Mouse (Mus musculus) gastrocnemius, postnatal 14 days (tissue): ENCODE measurements around the gene Zglp1. TPM values are rescaled to one million over a fixed set of nuclear protein-coding genes. Genes with fewer than 3 reads are reported as not detected.

Source experiments
- microRNA-seq, 2 experiments: library from miRNA; unstranded; fragments of <30 nt; microRNA quantifications; one replicate each; pipeline ENCODE4 v1.2.0; 2021
- total RNA-seq, 2 experiments: library from RNA; stranded (reverse); gene quantifications; 2 replicates each; pipeline ENCODE4 v1.2.3; 2021

Gene Zglp1
- total RNA-seq, 2 experiments from 2014 or later = not detected

Small RNAs within 50 kb of the gene (microRNA-seq; reads per million reads assigned to microRNA genes)
- gene Mir1900 (0 reads per million in 2 experiments), gene Mir7082 (0 to 0.32 reads per million in 2 experiments)

Other genes with a start within 250 kb of the Zglp1 start
- gene Rdh8, start 248.6 kb downstream of the Zglp1 start, total RNA-seq = under 1 TPM in 1 of 2 experiments, not detected in 1; 0.22 TPM
- 1 to 10 TPM; 3.3 to 3.4 TPM for gene A230050P20Rik, start 198.5 kb downstream of the Zglp1 start, total RNA-seq
- gene Angptl6, start 187.4 kb downstream of the Zglp1 start, total RNA-seq = 1 to 10 TPM; 3.5 to 4.1 TPM
- 10 to 100 TPM in 1 of 2 experiments, 1 to 10 TPM in 1; 9.7 to 11.9 TPM for gene Ppan, start 178.9 kb downstream of the Zglp1 start, total RNA-seq
- 100 to 1,000 TPM; 105 to 114 TPM for gene Eif3g, start 168.5 kb downstream of the Zglp1 start, total RNA-seq
- 10 to 100 TPM; 11.6 to 12.8 TPM for gene Dnmt1, start 107.2 kb downstream of the Zglp1 start, total RNA-seq
- gene S1pr2, start 90.3 kb downstream of the Zglp1 start, total RNA-seq = 1 to 10 TPM; 4.5 to 7.8 TPM
- gene Mrpl4, start 64.4 kb downstream of the Zglp1 start, total RNA-seq = 10 to 100 TPM; 50.8 to 54.9 TPM
- gene Icam1, start 51.1 kb downstream of the Zglp1 start, total RNA-seq = 1 to 10 TPM; 3.1 to 3.4 TPM
- gene Icam4, start 37.7 kb downstream of the Zglp1 start, total RNA-seq = under 1 TPM; 0.29 to 0.43 TPM
- under 1 TPM; 0.07 to 0.10 TPM for gene Icam5, start 35.0 kb downstream of the Zglp1 start, total RNA-seq
- gene Gm49373, start 6.0 kb upstream of the Zglp1 start, total RNA-seq = under 1 TPM in 1 of 2 experiments, not detected in 1; 0.13 TPM
- gene Fdx1l, start 6.5 kb upstream of the Zglp1 start, total RNA-seq = 10 to 100 TPM; 25.5 to 26.5 TPM
- 1 to 10 TPM in 1 of 2 experiments, under 1 TPM in 1; 0.92 to 1.1 TPM for gene Gm38431, start 24.9 kb upstream of the Zglp1 start, total RNA-seq
- 10 to 100 TPM; 16.2 to 19.6 TPM for gene Raver1, start 24.9 kb upstream of the Zglp1 start, total RNA-seq
- 1 to 10 TPM; 4.9 to 5.3 TPM for gene Tyk2, start 64.2 kb upstream of the Zglp1 start, total RNA-seq
- 100 to 1,000 TPM; 138 to 139 TPM for gene Cdc37, start 82.9 kb upstream of the Zglp1 start, total RNA-seq
- 10 to 100 TPM; 26.1 to 27.1 TPM for gene Pde4a, start 98.6 kb upstream of the Zglp1 start, total RNA-seq
- 10 to 100 TPM; 53.6 to 55.2 TPM for gene Keap1, start 172.3 kb upstream of the Zglp1 start, total RNA-seq
- under 1 TPM; 0.10 to 0.27 TPM for gene S1pr5, start 181.3 kb upstream of the Zglp1 start, total RNA-seq
- 10 to 100 TPM; 36.2 to 39.6 TPM for gene Atg4d, start 198.2 kb upstream of the Zglp1 start, total RNA-seq
- 10 to 100 TPM; 10.5 to 11.9 TPM for gene Kri1, start 220.9 kb upstream of the Zglp1 start, total RNA-seq
- 10 to 100 TPM; 12.0 to 13.2 TPM for gene Cdkn2d, start 224.3 kb upstream of the Zglp1 start, total RNA-seq
- not detected for gene Ap1m2, start 245.2 kb upstream of the Zglp1 start, total RNA-seq